Mouse (Mus musculus) embryo, embryonic 11 days (tissue): ENCODE results near the gene AB124611.
"Not testable (repeated sequence)": the region's sequence is repeated elsewhere in the genome, so short reads cannot be mapped to it uniquely, and the experiment has no call there.

Experiments
- DNase-seq: peaks from one replicate; pipeline ENCODE4 v3.0.0-alpha.2; 2015

Gene AB124611

GRCm38 (mm10) chr9:21565004-21565586 lies 39.1 kb downstream of the AB124611 start:
- DNase-seq: no peak

- no peak for DNase-seq
These were observed 40.6 kb downstream of the AB124611 start for GRCm38 (mm10) chr9:21566538-21566937.

- no peak for DNase-seq
These were observed 41.1 kb downstream of the AB124611 start for GRCm38 (mm10) chr9:21567051-21567450.

GRCm38 (mm10) chr9:21568657-21569255 lies 42.8 kb downstream of the AB124611 start:
- no peak for DNase-seq

- DNase-seq: no peak
These were observed 48.2 kb downstream of the AB124611 start for GRCm38 (mm10) chr9:21574012-21574801.

- no peak for DNase-seq
These were observed 49.3 kb downstream of the AB124611 start for GRCm38 (mm10) chr9:21575253-21575652.

- DNase-seq: no peak
These were observed 50.3 kb downstream of the AB124611 start for GRCm38 (mm10) chr9:21576286-21576685.

- no peak for DNase-seq
These were observed 52.2 kb downstream of the AB124611 start for GRCm38 (mm10) chr9:21578226-21578625.

GRCm38 (mm10) chr9:21585401-21585800 lies 59.4 kb downstream of the AB124611 start:
- no peak for DNase-seq

GRCm38 (mm10) chr9:21587678-21588349 lies 61.8 kb downstream of the AB124611 start:
- no peak for DNase-seq

- DNase-seq: no peak
These were observed 62.4 kb downstream of the AB124611 start for GRCm38 (mm10) chr9:21588350-21588749.

GRCm38 (mm10) chr9:21589538-21589937 lies 63.6 kb downstream of the AB124611 start:
- no peak for DNase-seq

GRCm38 (mm10) chr9:21591127-21591830 lies 65.3 kb downstream of the AB124611 start:
- no peak for DNase-seq

GRCm38 (mm10) chr9:21591831-21592702 lies 66.1 kb downstream of the AB124611 start:
- no peak for DNase-seq

- peak; percentile 97 for DNase-seq
These were observed 66.7 kb downstream of the AB124611 start, which contains the start of the genes Timm29 and Yipf2 for GRCm38 (mm10) chr9:21592703-21593121. Timm29 (plus strand) TSS chr9:21592722. Yipf2 (minus strand) TSS chr9:21592828.

- no peak for DNase-seq
These were observed 67.2 kb downstream of the AB124611 start for GRCm38 (mm10) chr9:21593122-21593721.

GRCm38 (mm10) chr9:21594350-21594749 lies 68.4 kb downstream of the AB124611 start:
- DNase-seq: not testable (repeated sequence)

GRCm38 (mm10) chr9:21594838-21595237 lies 68.9 kb downstream of the AB124611 start:
- DNase-seq: no peak
